Mouse (Mus musculus) lung, embryonic 14.5 days (tissue): ENCODE data around the gene Rps15. TPM values are rescaled to one million over a fixed set of nuclear protein-coding genes. Genes with fewer than 3 reads are reported as not detected.

Experiments used
- ATAC-seq: fragments of 200-750 bp; cut with Nextera tagmentation; 2 replicates; pipeline ENCODE4 v1.8.0; 2017; ENCODE audit warnings: mild to moderate bottlenecking, moderate TSS enrichment, moderate library complexity; ENCODE audit not compliant: insufficient read depth
- DNase-seq: peaks from one replicate; pipeline ENCODE4 v3.0.0-alpha.2; 2015
- H3K27ac ChIP-seq: fragments of 300-500 bp; sonication (generic); 2 replicates; pipeline ENCODE4 v1.5.1; 2014; ENCODE audit warnings: low read depth, mild to moderate bottlenecking, moderate library complexity
- H3K27me3 ChIP-seq: fragments of 300-500 bp; sonication (generic); 2 replicates; pipeline ENCODE4 v1.6.1; 2014; ENCODE audit warnings: low read length, control low read depth; ENCODE audit not compliant: insufficient read depth
- H3K36me3 ChIP-seq: fragments of 300-500 bp; sonication (generic); 2 replicates; pipeline ENCODE4 v1.6.1; 2014; ENCODE audit warnings: control low read depth; ENCODE audit not compliant: insufficient read depth
- H3K4me1 ChIP-seq: fragments of 300-500 bp; sonication (generic); 2 replicates; pipeline ENCODE4 v1.6.1; 2014; ENCODE audit warnings: antibody characterized with exemption, control low read depth; ENCODE audit not compliant: insufficient read depth
- H3K4me2 ChIP-seq: fragments of 300-500 bp; sonication (generic); 2 replicates; pipeline ENCODE4 v1.6.1; 2014; ENCODE audit warnings: mild to moderate bottlenecking
- H3K4me3 ChIP-seq: fragments of 300-500 bp; sonication (generic); 2 replicates; pipeline ENCODE4 v1.5.1; 2014; ENCODE audit warnings: low read depth, low read length
- H3K9ac ChIP-seq: fragments of 300-500 bp; sonication (generic); 2 replicates; pipeline ENCODE4 v1.6.1; 2014
- H3K9me3 ChIP-seq: fragments of 300-500 bp; sonication (generic); 2 replicates; pipeline ENCODE4 v1.6.1; 2016; ENCODE audit warnings: low read depth, low read length, control low read depth
- CTCF ChIP-seq: IDR thresholded peaks from 2 replicates; pipeline ENCODE4 v1.5.1; 2016; ENCODE audit warnings: antibody characterized with exemption, low read depth
- WGBS: fragments of 180-500 bp; shearing (Covaris S2); extraction: QIAGEN DNeasy Blood & Tissue Kit; methylation state at CpG from one replicate; pipeline ENCODE4 v1.1.7; 2014; 5-methylcytosine and 5-hydroxymethylcytosine counted together
- polyA plus RNA-seq: library from polyadenylated mRNA; unstranded; fragments of >200 nt; fragmentation: Nextera tagmentation; extraction: Ambion mirVana; gene quantifications from 2 replicates; pipeline ENCODE4 v1.2.1, GENCODE M21; 2014

Gene Rps15
- polyA plus RNA-seq, 1 experiment from 2014 or later, result 1,192 TPM

GRCm38 (mm10) chr10:80304458-80304857 is 12.2 kb downstream of the Rps15 start:
- TF ChIP-seq CTCF, result no peak
- H3K36me3 ChIP-seq, result no peaks in the 10 kb centered on the region
- 19% methylated on average over 12 of the region's 12 CpGs for WGBS
- peaks cover 51% of the 10 kb centered on the region for H3K27me3 ChIP-seq
- ATAC-seq (no peak), DNase-seq (no peak)
- H3K27ac ChIP-seq, result no peak overlapping the region
- 0 out of 2 replicates have a peak overlapping the region, but pooled peaks have one; percentile 8 for H3K4me3 ChIP-seq
- no peaks in the 10 kb centered on the region for H3K9me3 ChIP-seq
- peak overlapping the region; percentile 43 for H3K4me2 ChIP-seq
- 0 out of 2 replicates have a peak overlapping the region, but pooled peaks have one; percentile 5 for H3K9ac ChIP-seq
- no peaks in the 10 kb centered on the region for H3K4me1 ChIP-seq

DNA sequence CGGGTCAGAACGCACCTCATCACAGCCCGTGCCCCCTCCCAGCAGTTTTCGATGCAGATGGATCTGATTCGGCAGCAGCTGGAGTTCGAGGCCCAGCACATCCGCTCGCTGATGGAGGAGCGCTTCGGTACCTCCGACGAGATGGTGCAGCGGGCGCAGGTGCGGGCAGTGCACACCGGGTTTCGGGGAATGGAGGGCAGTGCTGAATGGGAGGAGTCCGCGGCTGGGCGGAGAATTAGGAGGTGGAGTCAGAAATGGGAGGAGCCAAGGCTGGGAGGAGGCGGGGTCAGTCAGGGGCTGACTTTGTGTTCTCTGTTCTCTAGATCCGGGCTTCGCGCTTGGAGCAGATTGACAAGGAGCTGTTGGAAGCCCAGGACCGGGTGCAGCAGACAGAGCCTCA is 12.6 kb downstream of the Rps15 start:
- WGBS, result 8% methylated on average over 25 of the region's 25 CpGs
- H3K9me3 ChIP-seq, result no peaks in the 10 kb centered on the region
- no peak overlapping the region for H3K27ac ChIP-seq
- no peaks in the 10 kb centered on the region for H3K4me1 ChIP-seq
- H3K4me2 ChIP-seq, result peak overlapping the region; percentile 43
- peaks cover 47% of the 10 kb centered on the region for H3K27me3 ChIP-seq
- ATAC-seq, result no peak
- no peaks in the 10 kb centered on the region for H3K36me3 ChIP-seq
- H3K9ac ChIP-seq, result 0 out of 2 replicates have a peak overlapping the region, but pooled peaks have one; percentile 5
- 0 out of 2 replicates have a peak overlapping the region, but pooled peaks have one; percentile 8 for H3K4me3 ChIP-seq
- DNase-seq, result peak; percentile 55
- TF ChIP-seq CTCF, result no peak

- no peak overlapping the region for H3K9ac ChIP-seq
- H3K36me3 ChIP-seq, result no peaks in the 10 kb centered on the region
- no peak for ATAC-seq
- H3K27ac ChIP-seq, result no peak overlapping the region
- no peak overlapping the region for H3K4me2 ChIP-seq
- H3K4me1 ChIP-seq, result no peaks in the 10 kb centered on the region
- H3K27me3 ChIP-seq, result peaks cover 63% of the 10 kb centered on the region
- H3K4me3 ChIP-seq, result no peak overlapping the region
- WGBS, result 73% methylated on average over 16 of the region's 16 CpGs
- no peak for DNase-seq
- TF ChIP-seq CTCF, result no peak
- H3K9me3 ChIP-seq, result no peaks in the 10 kb centered on the region
Measured at GRCm38 (mm10) chr10:80311560-80311959, 19.3 kb downstream of the Rps15 start.

DNA sequence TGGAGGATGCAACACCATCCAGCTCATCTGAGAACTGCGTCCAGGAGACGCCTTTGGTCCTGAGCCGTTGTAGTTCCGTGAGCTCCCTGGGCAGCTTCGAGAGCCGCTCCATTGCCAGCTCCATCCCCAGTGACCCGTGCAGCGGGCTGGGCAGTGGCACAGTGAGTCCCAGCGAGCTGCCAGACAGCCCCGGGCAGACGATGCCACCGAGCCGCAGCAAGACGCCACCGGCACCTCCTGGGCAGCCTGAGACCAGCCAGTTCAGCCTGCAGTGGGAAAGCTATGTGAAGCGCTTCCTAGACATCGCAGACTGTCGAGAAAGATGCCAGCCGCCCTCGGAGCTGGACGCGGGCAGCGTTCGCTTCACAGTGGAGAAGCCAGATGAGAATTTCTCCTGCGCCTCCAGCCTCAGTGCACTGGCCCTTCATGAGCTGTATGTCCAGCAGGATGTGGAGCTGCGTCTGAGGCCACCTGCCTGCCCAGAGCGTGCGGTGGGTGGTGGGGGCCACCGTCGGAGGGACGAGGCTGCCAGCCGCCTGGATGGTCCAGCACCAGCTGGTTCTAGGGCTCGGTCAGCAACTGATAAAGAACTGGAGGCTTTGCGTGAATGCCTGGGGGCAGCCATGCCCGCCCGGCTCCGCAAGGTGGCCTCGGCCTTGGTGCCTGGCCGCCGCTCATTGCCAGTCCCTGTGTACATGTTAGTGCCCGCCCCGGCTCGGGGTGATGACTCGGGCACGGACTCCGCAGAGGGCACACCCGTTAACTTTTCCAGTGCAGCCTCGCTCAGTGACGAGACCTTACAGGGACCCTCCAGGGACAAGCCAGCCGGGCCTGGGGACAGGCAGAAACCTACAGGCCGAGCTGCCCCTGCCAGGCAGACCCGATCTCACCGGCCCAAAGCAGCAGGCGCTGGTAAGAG is 20.6 kb downstream of the Rps15 start:
- H3K9ac ChIP-seq, result no peak overlapping the region
- no peak overlapping the region for H3K4me3 ChIP-seq
- DNase-seq, result no peak
- WGBS, result 54% methylated on average over 54 of the region's 54 CpGs
- peaks cover 71% of the 10 kb centered on the region for H3K27me3 ChIP-seq
- H3K27ac ChIP-seq, result no peak overlapping the region
- TF ChIP-seq CTCF, result no peak
- peaks cover 6% of the 10 kb centered on the region; the same call in 1 of the 2 replicates for H3K36me3 ChIP-seq
- no peak for ATAC-seq
- H3K4me1 ChIP-seq, result no peaks in the 10 kb centered on the region
- no peaks in the 10 kb centered on the region for H3K9me3 ChIP-seq
- H3K4me2 ChIP-seq, result no peak overlapping the region

DNA sequence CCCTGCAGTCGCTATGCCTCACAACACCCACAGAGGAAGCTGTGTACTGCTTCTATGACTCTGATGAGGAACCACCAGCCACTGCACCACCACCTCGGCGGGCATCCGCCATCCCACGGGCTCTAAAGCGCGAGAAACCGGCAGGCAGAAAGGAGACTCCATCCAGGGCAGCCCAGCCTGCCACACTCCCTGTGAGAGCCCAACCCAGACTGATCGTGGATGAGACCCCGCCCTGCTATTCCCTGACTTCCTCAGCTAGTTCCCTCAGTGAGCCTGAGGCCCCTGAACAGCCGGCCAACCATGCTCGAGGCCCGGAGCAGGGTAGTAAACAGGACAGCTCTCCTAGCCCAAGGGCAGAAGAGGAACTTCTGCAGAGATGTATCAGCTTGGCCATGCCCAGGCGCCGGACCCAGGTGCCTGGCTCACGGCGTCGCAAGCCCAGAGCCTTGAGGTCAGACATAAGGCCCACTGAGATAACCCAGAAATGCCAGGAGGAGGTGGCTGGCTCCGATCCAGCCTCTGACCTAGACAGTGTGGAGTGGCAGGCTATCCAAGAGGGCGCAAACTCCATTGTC is 21.5 kb downstream of the Rps15 start:
- Histone ChIP-seq H3K9me3 (no peaks in the 10 kb centered on the region), H3K27ac (no peak overlapping the region), H3K4me3 (no peak overlapping the region), H3K36me3 (peaks cover 15% of the 10 kb centered on the region; the same call in 1 of the 2 replicates), H3K9ac (no peak overlapping the region), H3K4me1 (no peaks in the 10 kb centered on the region), H3K27me3 (peaks cover 71% of the 10 kb centered on the region), H3K4me2 (no peak overlapping the region)
- TF ChIP-seq CTCF, result no peak
- 34% methylated on average over 20 of the region's 20 CpGs for WGBS
- no peak for ATAC-seq
- peak; percentile 34 for DNase-seq

- Histone ChIP-seq H3K9me3 (no peaks in the 10 kb centered on the region), H3K4me3 (no peak overlapping the region), H3K27me3 (peaks cover 71% of the 10 kb centered on the region), H3K36me3 (peaks cover 18% of the 10 kb centered on the region; the same call in 1 of the 2 replicates), H3K4me1 (0 out of 2 replicates have a peak, but pooled peaks cover 1% of the 10 kb centered on the region), H3K27ac (no peak overlapping the region), H3K9ac (no peak overlapping the region), H3K4me2 (no peak overlapping the region)
- no peak for TF ChIP-seq CTCF
- DNase-seq (no peak), ATAC-seq (no peak)
- 39% methylated on average over 16 of the region's 16 CpGs for WGBS
Measured at GRCm38 (mm10) chr10:80314494-80315001, 22.3 kb downstream of the Rps15 start.

DNA sequence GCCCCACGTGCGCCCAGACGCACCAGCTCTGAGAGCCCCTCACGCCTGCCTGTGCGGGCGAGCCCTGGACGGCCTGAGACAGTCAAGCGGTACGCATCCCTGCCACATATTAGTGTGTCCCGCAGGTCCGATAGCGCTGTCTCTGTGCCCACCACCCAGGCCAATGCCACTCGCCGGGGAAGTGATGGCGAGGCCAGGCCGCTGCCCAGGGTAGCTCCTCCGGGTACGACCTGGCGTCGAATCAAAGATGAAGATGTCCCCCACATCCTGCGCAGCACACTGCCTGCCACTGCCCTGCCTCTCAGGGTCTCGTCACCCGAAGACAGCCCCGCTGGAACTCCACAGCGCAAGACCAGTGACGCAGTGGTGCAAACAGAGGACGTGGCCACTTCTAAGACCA is 23.1 kb downstream of the Rps15 start:
- H3K9ac ChIP-seq, result no peak overlapping the region
- no peak for TF ChIP-seq CTCF
- H3K4me2 ChIP-seq, result no peak overlapping the region
- no peak for ATAC-seq
- H3K36me3 ChIP-seq, result peaks cover 18% of the 10 kb centered on the region; the same call in 1 of the 2 replicates
- no peaks in the 10 kb centered on the region for H3K9me3 ChIP-seq
- peaks cover 70% of the 10 kb centered on the region for H3K27me3 ChIP-seq
- no peak overlapping the region for H3K27ac ChIP-seq
- 0 out of 2 replicates have a peak, but pooled peaks cover 3% of the 10 kb centered on the region for H3K4me1 ChIP-seq
- no peak for DNase-seq
- 37% methylated on average over 27 of the region's 27 CpGs for WGBS
- no peak overlapping the region for H3K4me3 ChIP-seq
